Mouse (Mus musculus) kidney, postnatal 0 days (tissue): ENCODE data around the gene Tmem179. TPM values are rescaled to one million over a fixed set of nuclear protein-coding genes. Genes with fewer than 3 reads are reported as not detected.

Experiments used
- ATAC-seq: fragments of 200-750 bp; cut with Nextera tagmentation; replicated peaks from 2 replicates; pipeline ENCODE4 v1.8.0; 2017; ENCODE audit warnings: low read depth, moderate number of reproducible peaks, moderate TSS enrichment, moderate library complexity; ENCODE audit not compliant: low FRiP score
- DNase-seq: peaks from one replicate; pipeline ENCODE4 v3.0.0-alpha.2; 2016; ENCODE audit warnings: low spot score
- H3K27ac ChIP-seq: fragments of 300-500 bp; sonication (generic); 2 replicates; pipeline ENCODE4 v1.5.1; 2014; ENCODE audit warnings: mild to moderate bottlenecking
- H3K27me3 ChIP-seq: fragments of 300-500 bp; sonication (generic); 2 replicates; pipeline ENCODE4 v1.6.1; 2014; ENCODE audit warnings: low read length, mixed read lengths; ENCODE audit not compliant: insufficient read depth
- H3K36me3 ChIP-seq: fragments of 300-500 bp; sonication (generic); 2 replicates; pipeline ENCODE4 v1.6.1; 2014; ENCODE audit warnings: low read length, mixed read lengths; ENCODE audit not compliant: insufficient read depth
- H3K4me1 ChIP-seq: fragments of 300-500 bp; sonication (generic); replicated peaks from 2 replicates; pipeline ENCODE4 v1.6.1; 2014; ENCODE audit warnings: antibody characterized with exemption, low read length, mixed read lengths; ENCODE audit not compliant: insufficient read depth
- H3K4me2 ChIP-seq: fragments of 300-500 bp; sonication (generic); 2 replicates; pipeline ENCODE4 v1.6.1; 2014; ENCODE audit warnings: mild to moderate bottlenecking, low read length, moderate library complexity, mixed read lengths
- H3K4me3 ChIP-seq: fragments of 300-500 bp; sonication (generic); replicated peaks from 2 replicates; pipeline ENCODE4 v1.5.1; 2014; ENCODE audit warnings: low read depth, low read length
- H3K9ac ChIP-seq: fragments of 300-500 bp; sonication (generic); 2 replicates; pipeline ENCODE4 v1.6.1; 2014; ENCODE audit warnings: low read depth, low read length
- H3K9me3 ChIP-seq: fragments of 300-500 bp; sonication (generic); replicated peaks from 2 replicates; pipeline ENCODE4 v1.6.1; 2016; ENCODE audit warnings: low read length, inconsistent platforms, mixed read lengths
- CTCF ChIP-seq: IDR thresholded peaks from 2 replicates; pipeline ENCODE4 v1.5.1; 2016; ENCODE audit warnings: antibody characterized with exemption, low read depth, mild to moderate bottlenecking, moderate library complexity
- WGBS: fragments of 180-500 bp; shearing (Covaris S2); extraction: QIAGEN DNeasy Blood & Tissue Kit; methylation state at CpG from one replicate; pipeline ENCODE4 v1.1.7; 2014; 5-methylcytosine and 5-hydroxymethylcytosine counted together
- polyA plus RNA-seq: library from polyadenylated mRNA; unstranded; fragments of >200 nt; fragmentation: Nextera tagmentation; extraction: Ambion mirVana; gene quantifications from 2 replicates; pipeline ENCODE4 v1.2.1, GENCODE M21; 2015

Tmem179 gene
- polyA plus RNA-seq, 1 experiment from 2014 or later = 0.25 TPM

- Histone ChIP-seq H3K4me3 (no peak overlapping the region), H3K27ac (no peak overlapping the region), H3K4me2 (no peak overlapping the region), H3K4me1 (0 out of 2 replicates have a peak, but pooled peaks cover 4% of the 10 kb centered on the region), H3K36me3 (no peaks in the 10 kb centered on the region), H3K9ac (no peak overlapping the region), H3K27me3 (no peaks in the 10 kb centered on the region), H3K9me3 (no peaks in the 10 kb centered on the region)
- no peak for TF ChIP-seq CTCF
- 85% methylated on average over 3 of the region's 3 CpGs for WGBS
- no peak for ATAC-seq
- no peak for DNase-seq
These were observed 52.6 kb downstream of the Tmem179 start for GRCm38 (mm10) chr12:112463750-112464444.

- no peak overlapping the region for H3K4me3 ChIP-seq
- peak; percentile 36; the same call in 1 of the 2 replicates for TF ChIP-seq CTCF
- ATAC-seq (no peak), DNase-seq (no peak)
- H3K36me3 ChIP-seq = no peaks in the 10 kb centered on the region
- WGBS = 84% methylated on average over 4 of the region's 4 CpGs
- 0 out of 2 replicates have a peak, but pooled peaks cover 4% of the 10 kb centered on the region for H3K4me1 ChIP-seq
- H3K9me3 ChIP-seq = no peaks in the 10 kb centered on the region
- H3K27me3 ChIP-seq = no peaks in the 10 kb centered on the region
- H3K4me2 ChIP-seq = no peak overlapping the region
- no peak overlapping the region for H3K9ac ChIP-seq
- no peak overlapping the region for H3K27ac ChIP-seq
These were observed 53.3 kb downstream of the Tmem179 start for GRCm38 (mm10) chr12:112463209-112463608.

GRCm38 (mm10) chr12:112462423-112462822 is 54.1 kb downstream of the Tmem179 start:
- DNase-seq = no peak
- no peak for TF ChIP-seq CTCF

GRCm38 (mm10) chr12:112457839-112458238 is 58.7 kb downstream of the Tmem179 start:
- Histone ChIP-seq H3K27me3 (no peaks in the 10 kb centered on the region), H3K9ac (no peak overlapping the region), H3K9me3 (no peaks in the 10 kb centered on the region), H3K4me2 (no peak overlapping the region), H3K4me3 (no peak overlapping the region), H3K36me3 (no peaks in the 10 kb centered on the region), H3K4me1 (no peaks in the 10 kb centered on the region), H3K27ac (no peak overlapping the region)
- peak; percentile 7 for DNase-seq
- WGBS = 55% methylated on average over 4 of the region's 4 CpGs
- ATAC-seq = no peak
- TF ChIP-seq CTCF = no peak

More at GRCm38 (mm10) chr12:112462423-112462822, 54.1 kb downstream of the Tmem179 start:
- Histone ChIP-seq H3K27me3 (no peaks in the 10 kb centered on the region), H3K36me3 (no peaks in the 10 kb centered on the region), H3K4me3 (no peak overlapping the region), H3K4me2 (no peak overlapping the region), H3K27ac (no peak overlapping the region), H3K9me3 (no peaks in the 10 kb centered on the region), H3K4me1 (0 out of 2 replicates have a peak, but pooled peaks cover 4% of the 10 kb centered on the region), H3K9ac (no peak overlapping the region)
- no peak for ATAC-seq
- 18% methylated on average over 12 of the region's 12 CpGs for WGBS

GRCm38 (mm10) chr12:112456144-112456713 is 60.3 kb downstream of the Tmem179 start:
- TF ChIP-seq CTCF = no peak
- no peak overlapping the region for H3K9ac ChIP-seq
- DNase-seq (no peak), ATAC-seq (no peak)
- H3K4me1 ChIP-seq = no peaks in the 10 kb centered on the region
- no peak overlapping the region for H3K4me3 ChIP-seq
- no peak overlapping the region for H3K4me2 ChIP-seq
- H3K9me3 ChIP-seq = no peaks in the 10 kb centered on the region
- no peaks in the 10 kb centered on the region for H3K27me3 ChIP-seq
- no peak overlapping the region for H3K27ac ChIP-seq
- H3K36me3 ChIP-seq = no peaks in the 10 kb centered on the region
- WGBS = 52% methylated on average over 6 of the region's 6 CpGs

GRCm38 (mm10) chr12:112451826-112452225 is 64.7 kb downstream of the Tmem179 start:
- Histone ChIP-seq H3K36me3 (no peaks in the 10 kb centered on the region), H3K4me3 (no peak overlapping the region), H3K4me1 (no peaks in the 10 kb centered on the region), H3K9ac (no peak overlapping the region), H3K27ac (no peak overlapping the region), H3K4me2 (no peak overlapping the region), H3K27me3 (no peaks in the 10 kb centered on the region), H3K9me3 (no peaks in the 10 kb centered on the region)
- DNase-seq = no peak
- no peak for ATAC-seq
- 85% methylated on average over 9 of the region's 9 CpGs for WGBS
- TF ChIP-seq CTCF = no peak
